Mouse (Mus musculus): ENCODE results near the gene Ppp4r4. TPM values are rescaled to one million over a fixed set of nuclear protein-coding genes. Genes with fewer than 3 reads are reported as not detected.

Ppp4r4 gene
- polyA plus RNA-seq, 1 experiment = not detected

DNA sequence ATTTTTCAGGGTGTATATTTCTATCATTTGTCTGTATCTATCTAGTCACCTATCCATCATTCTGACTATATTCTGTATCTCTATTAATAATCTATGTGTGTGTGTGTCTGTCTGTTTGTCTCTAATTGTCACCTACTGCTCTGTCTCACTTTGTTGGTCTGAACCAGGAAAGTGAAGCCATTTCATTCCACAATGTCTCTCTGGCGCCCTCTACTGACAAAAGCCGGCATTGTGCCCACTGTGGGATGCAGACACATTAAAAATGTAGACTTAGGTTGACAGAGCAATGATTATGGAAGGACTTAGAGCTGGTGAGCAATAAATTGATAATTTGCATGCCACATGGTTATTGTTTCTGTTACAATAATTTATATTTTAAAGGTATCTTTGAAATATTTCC is 111.3 kb downstream of the Ppp4r4 start:
- peaks cover 3% of the 10 kb centered on the region; the same call in 1 of the 2 replicates for H3K9me3 ChIP-seq (ENCODE audit: control insufficient read depth, low read length)
- H3K27me3 ChIP-seq (ENCODE audit: control insufficient read depth) = no peaks in the 10 kb centered on the region
- H3K4me3 ChIP-seq (replicated peaks) = no peak overlapping the region
- TF ChIP-seq GATA1 (IDR thresholded peaks at IDR 0.05; ENCODE audit: low read length) = no peak
- TF ChIP-seq TAL1 (IDR thresholded peaks at IDR 0.05; ENCODE audit: low read length) = no peak
- H3K36me3 ChIP-seq (ENCODE audit: control insufficient read depth) = no peaks in the 10 kb centered on the region; the same call in 1 of the 2 replicates
- no peaks in the 10 kb centered on the region for H3K4me1 ChIP-seq (ENCODE audit: control insufficient read depth)

DNA sequence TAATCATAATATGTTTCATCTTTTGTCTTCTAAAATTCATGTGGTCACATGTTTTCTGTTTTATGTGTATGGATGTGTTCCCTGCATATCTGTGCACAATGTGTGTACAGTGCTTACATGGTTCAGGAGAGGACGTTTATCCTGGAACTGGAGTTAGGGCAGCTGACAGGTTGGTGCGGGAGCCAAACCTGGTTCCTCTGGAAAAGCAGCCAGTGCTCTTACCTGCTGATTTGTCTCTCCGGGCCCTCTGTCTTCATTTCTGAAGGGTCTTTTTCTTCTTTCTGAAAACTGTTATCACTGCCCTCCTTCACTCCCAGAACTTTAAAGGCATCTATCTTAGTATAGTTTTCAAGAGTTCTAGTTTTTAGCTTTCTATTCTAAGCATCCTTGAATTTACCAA is 111.7 kb downstream of the Ppp4r4 start:
- Histone ChIP-seq H3K4me1 (ENCODE audit: control insufficient read depth) (no peaks in the 10 kb centered on the region), H3K4me3 (replicated peaks) (no peak overlapping the region), H3K9me3 (ENCODE audit: control insufficient read depth, low read length) (peaks cover 3% of the 10 kb centered on the region; the same call in 1 of the 2 replicates), H3K27me3 (ENCODE audit: control insufficient read depth) (no peaks in the 10 kb centered on the region), H3K36me3 (ENCODE audit: control insufficient read depth) (no peaks in the 10 kb centered on the region; the same call in 1 of the 2 replicates)
- TF ChIP-seq GATA1 (IDR thresholded peaks at IDR 0.05; ENCODE audit: low read length) = no peak
- no peak for TF ChIP-seq TAL1 (IDR thresholded peaks at IDR 0.05; ENCODE audit: low read length)

DNA sequence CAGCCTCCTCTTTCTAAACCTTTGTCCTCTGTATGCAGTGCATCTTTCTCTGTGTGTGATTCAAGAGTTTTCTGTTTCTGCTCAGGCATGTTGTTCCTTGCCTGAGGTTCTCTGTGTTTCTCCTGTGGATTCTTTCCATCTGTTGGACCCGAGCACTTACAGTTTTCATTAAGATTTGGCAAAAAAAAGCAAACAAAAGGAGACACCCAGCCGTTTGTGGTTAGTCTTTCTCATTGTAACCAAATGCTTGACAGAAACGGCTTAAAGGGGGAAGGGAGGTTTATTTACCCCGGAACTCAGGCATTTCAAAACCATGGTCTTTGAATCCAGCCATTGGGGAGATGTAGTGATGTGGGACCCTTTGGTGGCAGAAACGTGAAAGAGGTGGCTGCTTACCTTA is 112.5 kb downstream of the Ppp4r4 start:
- Histone ChIP-seq H3K36me3 (ENCODE audit: control insufficient read depth) (no peaks in the 10 kb centered on the region; the same call in 1 of the 2 replicates), H3K4me3 (replicated peaks) (no peak overlapping the region), H3K4me1 (ENCODE audit: control insufficient read depth) (no peaks in the 10 kb centered on the region), H3K27me3 (ENCODE audit: control insufficient read depth) (no peaks in the 10 kb centered on the region), H3K9me3 (ENCODE audit: control insufficient read depth, low read length) (peaks cover 3% of the 10 kb centered on the region; the same call in 1 of the 2 replicates)
- TF ChIP-seq TAL1 (IDR thresholded peaks at IDR 0.05; ENCODE audit: low read length) (no peak), GATA1 (IDR thresholded peaks at IDR 0.05; ENCODE audit: low read length) (no peak)

DNA sequence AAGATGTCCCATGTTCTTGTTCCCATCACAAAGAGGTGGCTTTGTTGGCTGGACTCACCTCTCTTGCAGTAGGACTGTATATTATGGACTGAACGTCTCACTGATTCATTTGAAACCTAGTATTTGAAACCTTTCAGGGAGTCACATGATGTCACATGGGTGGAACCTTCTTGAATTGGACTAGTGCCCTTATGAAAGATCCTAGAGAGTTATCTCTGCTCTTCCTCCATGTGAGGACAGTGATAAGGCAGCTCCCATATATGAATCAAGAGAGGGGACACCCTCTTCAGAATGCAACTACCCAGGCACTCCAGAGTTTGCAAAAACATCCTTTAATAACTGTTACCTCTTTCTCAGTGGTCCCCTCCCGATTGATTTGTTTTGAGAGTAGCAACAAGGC is 114.2 kb downstream of the Ppp4r4 start:
- Histone ChIP-seq H3K36me3 (ENCODE audit: control insufficient read depth) (no peaks in the 10 kb centered on the region; the same call in 1 of the 2 replicates), H3K4me3 (replicated peaks) (no peak overlapping the region), H3K4me1 (ENCODE audit: control insufficient read depth) (no peaks in the 10 kb centered on the region), H3K9me3 (ENCODE audit: control insufficient read depth, low read length) (no peaks in the 10 kb centered on the region), H3K27me3 (ENCODE audit: control insufficient read depth) (no peaks in the 10 kb centered on the region)
- no peak for TF ChIP-seq TAL1 (IDR thresholded peaks at IDR 0.05; ENCODE audit: low read length)
- no peak for TF ChIP-seq GATA1 (IDR thresholded peaks at IDR 0.05; ENCODE audit: low read length)

DNA sequence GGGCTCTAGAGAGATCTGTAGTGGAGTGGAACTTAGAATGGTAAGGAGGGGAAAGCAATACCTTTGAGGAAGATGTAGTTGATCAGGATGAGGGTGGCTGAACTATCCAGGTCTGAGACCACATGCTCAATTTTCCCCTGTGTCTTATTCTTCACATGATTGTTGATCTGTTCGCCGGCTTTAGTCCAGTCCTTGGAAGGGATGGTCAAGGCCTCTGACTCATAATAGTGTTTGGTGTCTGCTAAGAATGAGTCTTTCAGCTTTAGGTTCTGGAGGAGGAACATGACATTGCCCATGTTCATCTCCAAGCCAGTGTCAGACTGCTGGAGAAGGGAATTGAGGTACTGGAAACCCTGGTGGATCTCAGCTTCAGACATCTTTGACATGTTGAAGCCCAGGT is 121.8 kb downstream of the Ppp4r4 start:
- no peak for TF ChIP-seq GATA1 (IDR thresholded peaks at IDR 0.05; ENCODE audit: low read length)
- no peak for TF ChIP-seq TAL1 (IDR thresholded peaks at IDR 0.05; ENCODE audit: low read length)
- Histone ChIP-seq H3K27me3 (ENCODE audit: control insufficient read depth) (no peaks in the 10 kb centered on the region), H3K36me3 (ENCODE audit: control insufficient read depth) (no peaks in the 10 kb centered on the region; the same call in 1 of the 2 replicates), H3K9me3 (ENCODE audit: control insufficient read depth, low read length) (peaks cover 8% of the 10 kb centered on the region), H3K4me1 (ENCODE audit: control insufficient read depth) (no peaks in the 10 kb centered on the region), H3K4me3 (replicated peaks) (no peak overlapping the region)

DNA sequence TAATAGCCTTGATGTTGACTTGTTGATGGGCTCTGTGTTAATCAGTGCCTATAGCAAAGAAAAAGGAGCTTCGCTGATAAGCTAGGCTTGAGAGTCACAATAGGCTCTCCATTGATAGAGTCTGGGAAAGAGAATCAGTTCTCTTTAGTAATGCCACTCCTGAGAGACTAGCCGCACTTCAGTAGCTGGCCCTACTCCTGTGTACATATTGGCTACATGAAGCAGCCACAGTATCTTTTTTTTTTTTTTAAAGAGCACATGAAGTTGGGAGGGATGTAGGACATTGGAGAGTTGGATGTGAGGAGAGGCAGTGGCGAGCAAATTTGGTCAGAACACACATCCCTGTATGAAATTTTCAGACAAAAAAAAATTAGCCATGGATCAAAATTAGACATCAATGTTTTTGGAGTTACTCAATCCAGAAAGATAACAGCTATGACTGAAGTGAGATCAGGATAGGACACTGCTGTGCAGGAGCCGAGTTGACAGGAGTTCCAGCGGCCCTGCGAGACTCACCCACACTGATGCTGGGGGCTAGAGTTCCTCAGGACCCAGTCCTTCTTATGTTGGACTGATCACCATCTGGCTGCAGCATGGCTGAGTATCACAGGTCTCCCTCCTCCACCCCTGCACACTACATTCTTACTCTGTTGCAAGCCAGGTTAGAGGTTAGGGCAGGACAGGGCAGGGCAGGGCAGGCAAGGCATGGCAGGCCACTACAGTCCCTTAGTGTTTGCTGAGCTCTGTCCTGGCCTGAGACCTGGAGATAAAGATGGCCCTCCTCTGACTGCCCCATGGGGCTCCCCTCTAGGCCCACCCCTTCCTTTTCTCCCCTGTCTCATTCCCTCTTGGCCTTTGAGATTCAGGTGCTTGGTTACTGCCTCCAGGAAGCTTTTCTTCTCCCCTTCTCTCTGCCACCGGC is 123.3 kb downstream of the Ppp4r4 start:
- no peaks in the 10 kb centered on the region; the same call in 1 of the 2 replicates for H3K36me3 ChIP-seq (ENCODE audit: control insufficient read depth)
- TF ChIP-seq GATA1 (IDR thresholded peaks at IDR 0.05; ENCODE audit: low read length) (no peak), TAL1 (IDR thresholded peaks at IDR 0.05; ENCODE audit: low read length) (no peak)
- no peaks in the 10 kb centered on the region for H3K4me1 ChIP-seq (ENCODE audit: control insufficient read depth)
- no peaks in the 10 kb centered on the region for H3K27me3 ChIP-seq (ENCODE audit: control insufficient read depth)
- peak overlapping the region; percentile 49 for H3K4me3 ChIP-seq (replicated peaks)
- peaks cover 16% of the 10 kb centered on the region for H3K9me3 ChIP-seq (ENCODE audit: control insufficient read depth, low read length)

DNA sequence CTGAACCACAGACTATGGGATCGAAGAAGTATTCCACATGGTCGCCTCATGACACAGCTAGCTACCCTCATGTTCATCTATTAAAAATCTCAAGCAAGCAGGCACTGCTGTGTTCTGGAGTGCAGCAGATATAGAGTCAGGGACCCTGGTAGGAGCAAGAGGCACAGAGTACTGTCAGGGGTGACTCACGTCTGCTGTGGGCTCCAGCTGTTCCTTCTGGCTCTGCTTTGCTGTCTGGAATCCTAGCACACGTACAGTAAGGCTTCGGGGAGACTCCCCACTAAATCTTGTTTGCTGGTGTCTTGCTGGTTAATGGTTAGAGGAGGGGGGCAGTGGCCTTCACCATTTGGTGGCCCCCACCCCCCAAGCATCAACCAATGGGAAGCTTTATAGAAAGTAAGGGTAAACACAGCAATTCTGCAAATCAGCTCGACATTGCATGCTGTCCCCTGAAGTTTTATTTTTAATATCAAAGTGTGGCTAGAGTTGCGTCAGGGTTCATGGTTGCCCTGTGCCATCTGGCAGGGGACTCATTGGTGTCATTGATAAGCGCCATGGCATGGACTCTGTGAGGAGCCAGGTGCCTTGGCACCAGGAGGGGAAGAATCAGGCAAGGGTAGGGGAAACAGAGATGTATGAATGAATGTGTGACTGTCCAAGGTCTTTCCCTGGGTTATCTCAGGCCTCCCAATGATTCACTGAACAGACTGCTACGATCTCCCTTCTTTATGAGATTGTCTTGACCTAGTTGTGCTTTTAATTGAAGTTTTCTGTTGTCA is 125.0 kb downstream of the Ppp4r4 start, which contains the start of gene Serpina6:
Gene Serpina6, minus strand, starts transcription at position 365 of the 779 bp plus-strand sequence.
- Histone ChIP-seq H3K27me3 (ENCODE audit: control insufficient read depth) (no peaks in the 10 kb centered on the region), H3K4me3 (replicated peaks) (peak within 1 kb of the TSS; percentile 49), H3K9me3 (ENCODE audit: control insufficient read depth, low read length) (peaks cover 16% of the 10 kb centered on the region), H3K36me3 (ENCODE audit: control insufficient read depth) (no peaks in the 10 kb centered on the region; the same call in 1 of the 2 replicates), H3K4me1 (ENCODE audit: control insufficient read depth) (no peaks in the 10 kb centered on the region)
- no peak for TF ChIP-seq TAL1 (IDR thresholded peaks at IDR 0.05; ENCODE audit: low read length)
- TF ChIP-seq GATA1 (IDR thresholded peaks at IDR 0.05; ENCODE audit: low read length) = no peak

DNA sequence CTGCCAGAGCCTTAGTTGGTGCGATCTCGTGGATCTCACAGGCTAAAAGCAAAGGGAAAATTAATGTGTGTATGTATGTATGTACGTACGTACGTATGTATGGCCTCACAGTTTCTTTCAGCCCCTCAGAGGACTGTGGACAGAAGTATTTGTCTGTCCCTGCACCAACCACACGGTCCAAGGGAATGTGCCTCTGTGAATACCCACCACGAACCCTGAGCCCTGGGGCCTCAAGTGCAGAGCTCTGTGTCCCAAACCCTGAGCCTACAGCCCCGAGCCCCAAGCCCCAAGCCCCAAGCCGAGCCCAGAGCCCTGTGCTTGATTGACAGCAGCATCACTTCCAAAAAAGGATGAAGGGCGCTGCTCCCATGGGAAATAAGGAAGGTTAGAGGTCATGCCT is 125.9 kb downstream of the Ppp4r4 start:
- peaks cover 16% of the 10 kb centered on the region for H3K9me3 ChIP-seq (ENCODE audit: control insufficient read depth, low read length)
- no peaks in the 10 kb centered on the region for H3K4me1 ChIP-seq (ENCODE audit: control insufficient read depth)
- no peaks in the 10 kb centered on the region; the same call in 1 of the 2 replicates for H3K36me3 ChIP-seq (ENCODE audit: control insufficient read depth)
- no peaks in the 10 kb centered on the region for H3K27me3 ChIP-seq (ENCODE audit: control insufficient read depth)
- TF ChIP-seq TAL1 (IDR thresholded peaks at IDR 0.05; ENCODE audit: low read length) = no peak
- no peak for TF ChIP-seq GATA1 (IDR thresholded peaks at IDR 0.05; ENCODE audit: low read length)
- H3K4me3 ChIP-seq (replicated peaks) = no peak overlapping the region

DNA sequence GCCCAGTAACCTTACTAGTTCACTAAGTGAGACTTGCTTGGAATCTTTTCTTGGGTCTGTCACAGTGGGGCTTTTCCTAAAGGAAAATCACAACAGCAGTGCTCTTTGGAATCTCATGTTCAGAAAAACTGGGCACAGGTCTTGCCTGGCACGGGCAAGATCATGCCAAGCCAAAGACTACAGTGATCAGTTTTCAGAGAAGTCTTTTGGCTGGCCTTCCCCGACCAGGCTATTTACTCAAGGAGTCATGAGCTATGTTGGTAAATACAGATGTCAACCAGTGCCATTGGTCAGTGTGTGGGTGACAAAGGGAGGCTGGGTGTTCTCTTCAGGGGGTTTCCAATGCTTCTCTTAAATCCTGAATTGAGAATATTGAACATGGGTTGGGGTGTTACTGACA is 127.1 kb downstream of the Ppp4r4 start:
- no peak overlapping the region for H3K4me3 ChIP-seq (replicated peaks)
- no peak for TF ChIP-seq TAL1 (IDR thresholded peaks at IDR 0.05; ENCODE audit: low read length)
- TF ChIP-seq GATA1 (IDR thresholded peaks at IDR 0.05; ENCODE audit: low read length) = no peak
- no peaks in the 10 kb centered on the region for H3K27me3 ChIP-seq (ENCODE audit: control insufficient read depth)
- H3K4me1 ChIP-seq (ENCODE audit: control insufficient read depth) = no peaks in the 10 kb centered on the region
- H3K9me3 ChIP-seq (ENCODE audit: control insufficient read depth, low read length) = peaks cover 16% of the 10 kb centered on the region
- H3K36me3 ChIP-seq (ENCODE audit: control insufficient read depth) = no peaks in the 10 kb centered on the region; the same call in 1 of the 2 replicates

All from erythroblast, embryonic 14.5 days (primary cell).